Mouse (Mus musculus) naive thymus-derived CD4-positive, alpha-beta T cell, adult 2 months (primary cell): ENCODE measurements around the gene Gng7.
A peak's percentile ranks its signal among the peaks of the same experiment; 100 is the strongest.

Experiments used
- DNase-seq: peaks from one replicate; pipeline ENCODE4 v3.0.0-alpha.2; 2011; ENCODE audit warnings: low read depth

Gng7 gene

DNA sequence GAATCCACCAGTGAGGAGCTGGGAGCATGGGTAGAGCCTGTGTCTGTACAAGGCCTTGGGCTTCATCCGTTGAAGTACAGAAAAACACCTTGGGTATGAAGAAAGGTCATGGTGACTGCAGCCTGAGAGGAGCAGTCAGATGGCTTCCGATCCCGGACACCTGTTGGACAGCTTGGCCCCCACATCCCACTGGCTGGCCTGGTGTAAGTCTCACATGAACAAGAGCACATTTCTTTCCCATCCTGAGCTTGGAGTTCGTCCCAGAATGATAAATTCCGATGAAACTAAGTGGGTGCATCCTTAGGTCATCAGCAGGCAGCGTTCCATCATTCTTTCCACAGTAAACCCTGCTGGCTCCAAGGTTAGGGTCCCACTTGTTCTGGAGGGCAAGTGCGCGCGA lies 71.0 kb downstream of the Gng7 start:
- DNase-seq, result no peak

DNA sequence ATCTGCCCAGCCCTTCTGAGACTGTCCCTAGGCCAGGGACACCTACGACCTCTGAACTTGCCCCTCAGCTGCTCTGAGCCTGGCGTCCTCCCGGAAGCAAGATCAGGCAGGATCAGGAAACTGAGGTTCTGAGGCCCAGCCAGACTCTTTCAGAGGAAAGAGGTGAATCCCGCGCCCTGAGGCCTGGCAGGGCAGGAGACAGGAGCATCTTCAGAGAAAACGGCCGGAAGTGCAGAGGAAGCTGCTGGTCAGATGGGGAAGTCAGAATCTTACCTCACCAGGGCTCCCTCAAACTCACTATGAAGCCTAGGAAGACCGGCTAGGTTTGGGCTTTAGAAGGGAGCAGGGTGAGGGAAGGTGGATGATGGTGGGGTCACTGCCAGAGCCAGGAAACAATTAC lies 71.8 kb downstream of the Gng7 start:
- DNase-seq, result no peak

DNA sequence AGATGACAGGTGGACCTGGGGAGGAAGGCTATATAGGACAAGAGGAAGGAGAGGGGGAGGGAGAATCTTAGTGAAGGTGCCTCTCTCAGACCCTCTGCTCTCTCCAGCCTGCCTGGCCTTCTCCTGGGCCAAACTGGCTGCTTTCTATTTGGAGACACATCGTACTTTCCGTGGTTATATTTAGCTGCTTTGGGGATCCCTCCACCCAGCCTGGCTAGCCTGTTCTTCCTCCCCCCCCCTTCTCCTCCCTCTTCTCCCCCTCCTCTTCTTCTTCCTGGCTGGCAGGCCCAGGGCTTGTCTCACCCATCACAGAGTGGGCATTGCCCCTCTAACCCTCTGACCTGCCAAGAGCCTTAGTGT lies 73.8 kb downstream of the Gng7 start:
- no peak for DNase-seq

DNA sequence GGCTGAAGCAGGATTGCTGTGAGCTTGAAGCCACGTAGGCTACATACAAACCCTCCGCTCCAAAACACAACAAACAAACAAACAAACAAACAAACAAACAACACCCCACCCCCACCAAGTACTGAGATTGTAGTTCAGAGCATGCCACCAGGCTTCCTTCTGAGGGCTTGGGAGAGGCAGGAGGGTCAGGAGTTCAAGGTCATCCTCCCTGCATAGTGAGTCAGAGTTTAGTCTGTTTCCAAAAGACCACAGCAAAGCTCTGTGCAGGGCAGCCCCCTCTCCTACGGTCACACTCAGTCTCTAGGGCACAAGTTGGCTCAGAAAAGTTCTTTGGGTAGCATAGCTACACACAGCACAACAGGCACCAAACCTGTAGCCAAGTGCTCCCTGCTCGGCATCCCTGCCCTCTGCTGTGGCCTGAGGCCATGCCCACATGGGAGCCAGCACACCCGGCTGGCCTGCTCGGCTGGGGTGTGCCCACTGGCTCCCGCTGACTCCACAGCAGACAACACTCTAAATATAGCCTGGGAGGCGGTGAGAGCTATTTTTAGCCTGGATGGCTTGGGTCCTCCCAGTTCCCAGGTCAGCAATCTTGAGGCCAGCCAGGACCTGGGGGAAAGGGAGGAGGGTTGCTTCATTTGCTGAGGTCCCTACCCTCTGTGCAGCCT lies 74.3 kb downstream of the Gng7 start:
- DNase-seq, result no peak

DNA sequence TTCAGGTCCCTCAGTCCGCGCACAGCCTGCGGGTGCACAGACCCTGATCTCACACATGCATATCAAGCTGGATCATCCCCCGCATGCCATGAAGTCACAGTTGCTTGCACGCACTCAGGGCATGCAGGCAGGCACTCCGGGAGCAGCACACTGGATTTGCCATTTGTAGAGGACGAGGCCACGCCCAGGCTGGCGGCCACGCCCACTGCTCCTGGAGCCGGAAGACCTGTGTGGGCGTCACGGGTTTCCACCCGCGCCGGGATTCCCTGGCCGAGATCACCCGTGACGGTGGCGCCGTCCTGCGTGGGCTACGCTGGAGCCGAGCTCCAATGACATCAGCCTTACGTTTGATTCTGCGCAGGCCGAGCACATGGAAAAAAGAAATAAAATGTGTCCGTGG lies 75.1 kb downstream of the Gng7 start:
- DNase-seq, result peak; percentile 89

DNA sequence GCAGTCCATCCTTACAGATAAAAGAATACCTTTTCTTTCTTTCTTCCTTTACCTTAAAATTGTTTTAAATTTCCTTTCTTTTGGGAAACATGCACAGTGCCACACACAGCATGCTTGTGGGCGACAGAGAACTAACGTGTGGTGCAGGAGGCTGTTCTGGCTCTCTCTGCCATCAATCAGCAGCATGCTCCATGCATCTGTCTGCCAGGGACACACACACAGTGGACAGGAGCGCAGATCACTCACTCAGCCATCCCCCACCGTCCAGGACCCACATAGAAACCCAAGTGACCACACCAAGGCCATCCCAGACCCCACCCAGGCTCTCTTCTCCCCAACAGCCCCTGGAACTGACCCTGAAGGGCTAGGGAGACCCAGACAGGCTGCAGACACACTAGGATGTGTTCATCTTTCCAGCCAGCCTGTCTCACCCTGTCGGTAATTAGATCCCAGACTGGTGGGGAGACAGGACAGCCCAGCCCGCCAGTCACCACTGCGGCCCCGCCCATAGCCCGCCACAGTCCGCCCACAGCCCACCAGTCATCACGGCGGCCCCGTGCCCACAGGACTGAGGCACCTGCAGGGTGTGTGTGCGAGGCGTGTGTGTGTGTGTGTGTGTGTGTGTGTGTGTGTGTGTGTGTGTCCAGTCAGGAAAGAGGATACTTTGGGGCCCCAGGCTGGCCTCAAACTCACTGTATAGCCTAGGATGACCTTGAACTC lies 75.8 kb downstream of the Gng7 start:
- DNase-seq, result peak; percentile 42

DNA sequence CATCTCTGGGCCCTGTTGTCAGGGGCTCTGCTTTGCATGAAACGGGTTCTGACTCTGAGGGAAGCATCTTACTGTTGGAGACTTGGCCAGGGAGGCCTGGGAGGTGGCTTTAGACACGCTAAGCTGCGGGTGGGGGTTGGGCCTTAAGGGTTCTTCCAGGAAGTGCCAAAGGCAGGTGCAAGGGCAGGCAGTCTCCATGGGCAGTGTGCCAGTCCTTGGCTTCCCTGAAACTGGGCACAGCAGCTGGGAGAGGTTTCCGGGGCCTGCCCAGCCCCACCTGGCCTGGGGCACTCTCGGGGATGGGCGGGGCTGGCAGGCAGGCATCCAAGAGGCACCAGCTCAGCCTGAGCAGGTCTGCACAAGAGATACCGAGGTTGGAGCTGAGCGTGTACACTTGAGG lies 77.1 kb downstream of the Gng7 start:
- DNase-seq, result no peak

DNA sequence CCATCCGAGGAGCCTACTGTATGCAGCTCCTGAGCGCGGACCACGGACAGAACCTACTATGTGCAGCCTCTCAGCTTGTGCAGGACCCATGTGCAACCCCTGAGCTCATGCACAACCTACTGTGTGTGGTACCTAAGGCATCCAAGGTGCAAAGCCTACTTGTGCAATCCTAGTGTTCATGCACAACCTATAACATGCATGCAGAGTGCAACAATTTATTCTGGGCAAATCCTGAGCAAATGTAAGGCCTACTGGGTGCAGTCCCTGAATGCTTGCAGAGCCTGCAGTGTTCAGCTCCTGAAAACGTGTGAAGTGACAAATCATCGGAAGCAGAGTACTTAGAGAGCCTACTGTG lies 78.0 kb downstream of the Gng7 start:
- no peak for DNase-seq

DNA sequence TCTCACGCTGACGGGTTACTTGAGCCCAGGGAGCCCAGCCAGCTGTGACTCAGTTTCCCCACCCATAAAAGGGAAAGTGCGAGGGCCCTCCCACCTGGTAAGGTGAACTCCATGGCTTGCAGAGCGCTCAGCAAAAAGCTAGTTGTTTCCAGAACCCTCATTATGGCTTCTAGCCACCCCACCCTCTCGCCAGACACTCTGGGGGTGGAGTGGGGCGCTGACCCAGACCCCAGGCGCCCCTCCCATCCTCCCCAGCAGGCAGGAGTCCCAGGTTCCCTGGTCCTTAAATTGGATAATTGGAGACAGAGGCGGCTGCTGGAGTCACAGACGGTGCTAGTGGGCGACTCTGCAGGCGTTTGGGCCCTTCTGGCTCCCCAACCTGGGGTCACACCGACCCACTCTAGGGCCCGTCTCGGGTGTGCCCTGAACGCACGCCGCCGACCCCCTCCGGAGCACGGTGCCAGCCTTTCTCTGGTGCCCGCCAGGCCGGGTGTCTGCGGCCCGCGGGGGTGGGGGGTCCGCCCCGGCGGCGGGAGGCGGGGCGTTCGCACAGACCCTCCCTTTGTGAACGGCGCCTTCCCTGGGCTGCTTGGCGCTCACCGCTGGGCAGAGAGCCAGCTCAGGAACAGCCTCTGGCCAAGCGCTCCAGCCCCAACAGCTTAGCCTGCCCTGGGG lies 78.5 kb downstream of the Gng7 start:
- no peak for DNase-seq

DNA sequence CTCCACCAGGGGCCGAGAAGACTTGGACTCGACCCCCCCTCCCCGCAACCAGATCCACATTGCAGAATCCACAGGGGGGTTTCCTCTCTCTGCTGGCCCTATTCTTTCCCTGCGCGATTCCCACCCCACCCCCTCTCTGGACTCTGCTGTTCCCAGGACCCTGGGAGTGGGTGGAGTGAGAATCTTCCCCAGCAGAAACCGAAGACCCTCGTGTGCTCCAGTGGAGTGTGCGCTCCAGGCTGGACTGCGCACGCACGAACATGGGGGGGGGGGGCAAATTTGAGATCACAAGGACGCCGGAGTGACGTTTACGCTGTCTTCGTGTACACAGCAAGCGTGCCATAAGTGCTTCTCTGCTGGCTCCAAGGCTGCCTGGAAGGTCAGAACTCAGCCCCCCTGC lies 79.0 kb downstream of the Gng7 start:
- DNase-seq, result no peak

DNA sequence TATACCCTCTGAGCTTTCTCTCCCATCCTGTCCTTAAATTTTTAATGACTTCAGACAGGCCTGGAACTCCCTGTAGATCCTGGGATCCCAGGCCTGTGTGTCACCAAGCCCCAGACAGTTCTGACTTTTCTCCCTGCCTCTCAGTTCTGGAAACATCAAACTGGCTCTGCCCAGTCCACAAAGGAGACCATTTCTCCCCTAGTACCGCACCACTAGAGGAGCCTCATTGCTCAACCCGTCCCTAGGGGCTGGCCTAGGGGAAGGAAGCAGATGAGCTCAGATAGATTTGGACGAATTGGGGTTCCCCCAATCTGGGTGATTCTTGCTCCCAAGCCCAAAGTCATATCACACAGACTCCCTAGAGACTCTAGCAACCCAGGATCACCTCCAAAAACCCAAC lies 79.5 kb downstream of the Gng7 start:
- DNase-seq, result no peak

DNA sequence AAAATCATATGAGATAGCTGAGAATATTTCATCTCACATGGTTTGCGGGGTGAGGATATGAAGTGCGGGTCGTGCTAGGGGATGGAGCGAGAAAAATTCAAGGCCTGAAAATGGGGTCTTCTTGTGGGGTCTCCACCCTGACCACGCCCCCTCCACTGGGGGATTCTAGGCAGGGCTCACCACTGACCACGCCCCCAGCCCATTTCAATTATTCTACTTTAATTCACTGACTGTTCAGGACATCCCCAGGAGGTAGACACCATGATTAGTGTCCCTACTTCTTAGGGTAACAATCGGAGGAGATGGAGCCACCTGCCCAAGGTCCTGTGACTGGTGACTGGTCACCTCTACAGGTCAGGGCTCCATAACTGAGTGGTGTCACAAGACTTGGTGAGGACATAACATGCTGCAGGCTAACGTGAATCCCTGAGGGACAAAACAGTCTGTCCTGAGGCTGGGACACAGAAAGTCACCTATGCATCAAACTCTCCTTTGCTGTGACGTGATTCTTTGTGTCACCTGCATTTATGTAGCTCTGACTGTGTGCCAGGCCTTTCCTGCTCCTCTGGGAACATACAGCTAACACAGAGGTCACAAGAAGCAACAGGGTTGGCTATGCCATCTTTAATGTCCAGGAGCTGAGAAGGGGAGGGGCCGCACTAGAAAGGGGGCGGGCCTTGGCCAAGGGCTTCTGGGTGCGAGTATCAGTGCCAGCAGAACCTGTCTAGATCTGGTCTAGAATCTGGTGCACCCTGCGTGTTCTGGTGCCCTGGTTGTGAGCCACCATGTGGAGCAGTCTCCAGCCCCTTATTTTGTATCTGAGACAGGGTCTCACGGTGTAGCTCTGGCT lies 80.4 kb downstream of the Gng7 start:
- DNase-seq, result no peak

DNA sequence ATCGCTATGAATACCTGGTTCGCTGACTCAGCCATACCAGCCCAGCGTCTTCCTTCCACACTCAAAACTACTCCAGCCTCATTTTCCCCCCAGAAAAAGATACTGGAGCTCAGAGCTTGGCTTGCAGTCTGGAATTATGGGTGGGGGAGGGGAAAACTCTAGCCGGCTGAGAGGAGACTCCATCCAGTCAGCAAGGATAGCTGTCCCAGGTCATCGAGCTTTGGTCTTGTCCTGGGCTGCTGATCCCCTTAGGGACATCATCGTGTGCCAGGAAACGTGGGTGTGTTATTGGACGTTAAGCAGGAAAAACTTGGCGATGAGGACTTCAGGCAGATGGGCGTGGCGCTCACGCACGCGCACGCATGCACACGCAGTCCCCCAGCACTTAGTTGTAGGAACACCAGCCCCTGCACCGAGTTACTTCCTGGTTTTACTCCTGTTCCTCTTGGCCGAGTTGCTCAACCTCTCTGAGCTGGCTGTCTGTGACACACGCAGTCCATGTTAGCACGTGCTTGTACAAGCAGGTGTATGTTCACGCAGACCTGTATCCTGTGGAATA lies 81.2 kb downstream of the Gng7 start:
- DNase-seq, result peak; percentile 48

DNA sequence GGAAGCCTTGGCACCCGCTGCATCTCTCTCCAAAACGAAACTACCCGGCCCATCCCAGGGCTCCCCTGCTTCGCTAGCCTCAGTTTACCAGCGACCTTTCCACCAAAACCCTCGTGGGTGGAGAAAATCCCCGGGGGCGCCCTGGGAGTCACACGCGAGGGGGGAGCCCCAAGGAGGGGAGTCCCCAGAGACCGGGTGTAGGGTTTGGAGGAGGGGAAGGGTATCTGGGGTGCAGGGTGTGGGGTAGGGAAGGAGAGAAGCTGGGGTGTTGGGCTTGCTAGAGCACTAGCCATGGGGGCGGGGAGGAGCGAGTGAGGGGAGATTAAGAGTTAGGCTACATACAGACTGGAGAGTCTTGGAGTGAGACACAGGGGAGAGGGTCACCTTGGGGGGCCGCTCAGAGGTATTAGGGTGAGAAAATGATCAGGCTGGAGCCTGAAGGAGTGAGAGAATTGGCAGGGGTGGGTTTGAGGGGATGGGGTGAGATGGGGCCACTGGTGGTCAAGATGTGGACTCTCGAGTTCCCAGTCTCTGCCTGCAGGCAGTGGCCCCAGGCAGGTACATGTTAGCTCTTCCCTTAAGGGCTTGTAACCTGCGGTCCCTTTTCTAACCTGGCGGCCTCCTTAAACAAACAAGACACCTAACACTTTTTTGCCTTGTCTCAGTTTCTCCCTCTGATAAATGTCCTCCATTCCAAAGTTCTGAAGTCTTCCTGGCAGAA lies 81.9 kb downstream of the Gng7 start:
- DNase-seq, result peak; percentile 48

DNA sequence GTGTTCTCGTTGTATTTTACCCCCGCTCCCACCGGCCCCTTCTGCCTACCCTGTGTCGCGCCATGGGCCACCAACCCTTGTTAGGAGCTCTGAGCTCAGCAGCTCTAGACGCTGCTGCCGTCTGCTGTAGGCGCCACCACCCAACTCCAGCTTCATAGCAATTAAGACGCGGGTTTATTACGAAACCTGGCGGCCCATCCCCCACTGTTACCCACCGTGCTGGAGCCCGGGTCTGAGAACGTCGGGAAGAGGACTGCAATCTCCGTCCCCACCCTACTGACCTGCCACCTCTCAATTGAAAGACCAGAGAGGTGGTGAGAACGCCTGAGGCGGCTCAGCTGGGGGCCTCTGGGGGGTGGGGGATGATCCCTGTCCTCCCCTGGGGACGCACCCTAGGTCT lies 82.5 kb downstream of the Gng7 start:
- peak; percentile 65 for DNase-seq

DNA sequence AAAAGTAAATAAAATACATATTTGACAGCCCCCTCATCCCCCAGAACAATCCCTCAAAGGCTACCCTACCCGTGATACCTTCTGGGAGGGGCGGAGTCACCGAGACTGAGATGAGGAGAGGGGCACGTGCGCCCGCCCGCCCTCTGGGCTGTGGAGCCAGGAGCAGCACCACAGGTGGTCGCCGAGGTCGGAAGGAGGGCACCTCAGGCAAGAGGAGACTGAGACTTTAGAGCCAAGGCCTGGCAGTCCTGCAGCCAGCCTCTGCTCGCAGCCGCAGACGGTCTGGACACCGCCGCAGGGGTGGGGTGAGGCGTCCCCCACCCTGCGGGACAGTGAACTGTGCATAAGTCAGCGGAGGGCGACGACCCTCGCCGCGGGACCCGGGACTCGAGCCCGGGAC lies 83.0 kb downstream of the Gng7 start:
- DNase-seq, result no peak

DNA sequence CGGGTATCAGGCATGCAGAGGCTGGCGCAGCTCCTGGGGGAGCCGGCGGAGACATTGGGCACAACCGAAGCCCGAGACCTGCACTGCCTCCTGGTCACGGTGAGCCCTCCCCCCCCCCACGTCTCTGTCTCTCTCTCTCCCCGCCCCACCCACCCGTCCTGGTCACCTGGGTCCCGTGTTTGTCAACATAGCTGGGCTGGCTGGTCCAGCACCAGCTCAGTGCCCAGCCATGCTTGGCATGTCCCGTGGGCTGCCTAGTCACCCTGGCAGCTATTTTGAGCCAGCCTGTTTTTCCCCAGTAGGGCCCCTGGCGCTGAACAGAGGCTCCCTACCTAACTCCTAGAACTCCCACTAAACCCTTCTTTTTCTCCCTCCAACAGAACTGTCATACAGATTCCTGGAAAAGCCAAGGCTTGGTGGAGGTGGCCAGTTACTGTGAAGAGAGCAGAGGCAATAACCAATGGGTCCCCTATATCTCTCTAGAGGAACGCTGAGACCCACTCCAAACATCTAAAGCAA lies 83.5 kb downstream of the Gng7 start:
- DNase-seq, result peak; percentile 41

DNA sequence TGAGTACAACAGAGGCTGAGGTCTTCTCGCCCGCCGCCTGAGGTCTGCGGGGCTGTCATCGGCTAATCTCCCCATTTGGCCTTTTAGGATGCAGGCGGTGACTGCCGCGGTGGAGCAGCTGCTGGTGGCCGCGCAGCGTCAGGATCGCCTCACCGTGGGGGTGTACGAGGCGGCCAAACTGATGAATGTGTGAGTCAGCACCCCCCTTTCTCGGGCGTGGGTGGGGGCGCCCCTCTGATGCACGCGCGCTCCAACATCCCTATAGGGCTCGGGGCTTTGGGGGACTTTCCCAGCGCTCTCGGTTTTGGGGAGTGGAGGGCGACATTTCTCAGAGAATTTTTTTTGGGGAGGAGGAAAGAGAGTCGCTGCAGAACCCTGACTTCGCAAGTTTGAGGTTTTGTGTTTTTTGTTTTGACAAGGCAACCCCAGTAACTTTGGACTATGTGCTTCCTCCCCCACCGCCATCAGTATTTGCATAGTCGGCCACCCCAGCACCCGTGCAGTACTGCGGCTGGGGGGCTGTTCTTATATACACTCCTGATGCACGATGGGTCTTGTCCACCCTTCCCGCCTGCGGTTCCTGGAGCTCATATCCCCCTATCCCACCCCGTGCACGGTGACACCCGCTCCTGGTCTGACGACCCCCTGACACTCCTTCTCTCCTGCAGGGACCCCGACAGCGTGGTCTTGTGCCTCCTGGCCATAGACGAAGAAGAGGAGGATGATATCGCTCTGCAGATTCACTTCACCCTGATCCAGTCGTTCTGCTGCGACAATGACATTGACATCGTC lies 84.2 kb downstream of the Gng7 start:
- DNase-seq, result no peak

DNA sequence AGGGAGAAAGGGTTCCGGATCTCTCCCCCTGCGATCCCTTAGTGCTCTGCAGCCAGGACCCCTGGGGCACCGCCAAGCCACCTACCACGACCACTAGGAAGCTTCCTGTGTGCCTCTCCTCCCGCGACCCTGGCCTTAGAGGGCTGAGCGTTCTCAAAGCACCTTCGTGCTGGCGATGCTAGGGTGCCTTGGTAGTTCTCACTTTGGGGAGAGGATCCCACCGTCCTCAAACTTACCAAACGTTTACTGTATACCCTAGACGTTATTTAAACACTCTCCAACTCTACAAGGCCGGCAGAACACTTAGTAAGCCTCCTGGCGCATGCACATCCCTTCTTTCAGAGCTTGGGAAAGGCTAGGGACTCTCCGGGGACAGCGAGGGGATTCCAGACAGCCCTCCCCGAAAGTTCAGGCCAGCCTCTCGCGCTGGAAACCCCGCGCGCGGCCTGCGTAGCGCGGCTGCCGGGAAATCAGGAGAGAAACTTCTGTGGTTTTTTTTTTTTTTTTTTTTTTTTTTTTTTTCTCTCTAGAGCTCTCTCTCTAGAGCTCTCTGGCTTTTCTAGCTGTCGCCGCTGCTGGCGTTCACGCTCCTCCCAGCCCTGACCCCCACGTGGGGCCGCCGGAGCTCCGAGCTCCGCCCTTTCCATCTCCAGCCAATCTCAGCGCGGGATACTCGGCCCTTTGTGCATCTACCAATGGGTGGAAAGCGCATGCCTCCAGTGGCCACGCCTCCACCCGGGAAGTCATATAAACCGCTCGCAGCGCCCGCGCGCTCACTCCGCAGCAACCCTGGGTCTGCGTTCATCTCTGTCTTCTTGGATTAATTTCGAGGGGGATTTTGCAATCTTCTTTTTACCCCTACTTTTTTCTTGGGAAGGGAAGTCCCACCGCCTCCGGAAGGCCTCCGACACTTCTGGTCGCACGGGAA lies 85.2 kb downstream of the Gng7 start, which contains the start of gene Gadd45b:
TSS of gene Gadd45b (plus strand) at position 775 of the 928 bp plus-strand sequence.
- DNase-seq, result peak; percentile 99
